8 mouse cellular contexts compared by ENCODE assay signal in the genomic region with DNA sequence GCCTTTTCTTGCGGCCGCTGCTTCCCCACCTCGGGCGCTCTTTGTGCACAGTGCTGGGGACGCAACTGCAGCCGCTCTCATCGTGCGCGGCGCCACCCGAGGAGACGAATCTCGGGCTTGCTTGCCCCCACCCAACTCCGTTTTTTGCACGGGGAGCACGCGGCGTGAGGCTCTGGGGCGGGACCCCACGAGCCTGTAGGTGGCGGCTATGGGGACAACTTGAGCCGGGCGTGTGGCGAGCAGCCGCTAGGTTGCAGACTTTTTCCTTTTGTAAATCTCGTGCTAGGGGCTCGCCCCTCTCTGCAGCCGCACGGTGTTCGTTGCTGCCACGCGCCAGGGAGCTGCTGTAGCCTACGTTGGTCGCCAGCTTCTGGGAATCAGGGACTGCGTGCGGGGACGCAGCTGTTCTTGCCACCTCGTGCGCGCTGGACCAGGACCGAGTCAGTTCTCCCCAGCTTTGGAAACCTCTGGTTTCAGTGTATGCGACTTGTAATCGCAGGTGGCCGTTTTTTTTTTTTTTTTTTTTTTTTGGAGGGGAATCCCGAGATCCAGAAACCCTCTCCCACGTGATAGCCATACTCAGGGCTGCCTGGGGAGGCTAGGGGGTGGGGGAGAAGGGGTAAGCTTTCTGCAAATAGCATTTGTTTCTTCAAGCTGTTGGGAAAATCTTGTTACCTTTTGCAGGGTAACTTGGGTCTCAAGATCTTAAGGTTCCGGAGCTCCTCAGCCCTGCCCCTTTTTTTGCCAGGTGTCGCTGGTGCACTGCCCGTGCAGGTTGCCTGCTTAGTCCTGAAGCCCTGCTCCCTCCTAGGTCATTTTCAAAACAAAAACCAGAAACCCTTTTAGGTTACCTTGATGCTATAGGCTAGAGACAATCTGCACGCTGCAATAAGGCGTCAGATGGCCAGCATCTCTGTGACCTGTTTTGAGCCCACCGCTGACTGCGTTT. TPM values are rescaled to one million over a fixed set of nuclear protein-coding genes. Genes with fewer than 3 reads are reported as not detected.
DNase-seq lines count a peak whose midpoint lies in the region; ATAC-seq and TF ChIP-seq lines count a peak whose summit lies in the region.

No protein-coding gene starts in this region.

- no peak for TF ChIP-seq CTCF in spleen, adult 2 months (IDR thresholded peaks at IDR 0.05; ENCODE audit: extremely low read depth, insufficient read depth, insufficient read length, insufficient replicate concordance)

- no peak overlapping the region for H3K27ac ChIP-seq in spleen, adult 2 months (ENCODE audit: insufficient read depth, low read length)
- no peak overlapping the region for H3K27ac ChIP-seq in embryonic facial prominence, embryonic 14.5 days (replicated peaks; ENCODE audit: low read depth, low read length)
- H3K27ac ChIP-seq in heart, embryonic 15.5 days: peak overlapping the region; percentile 53; the same call in 1 of the 2 replicates
- H3K27ac ChIP-seq in liver, embryonic 15.5 days (replicated peaks): peak overlapping the region; percentile 38; the same call in 1 of the 2 replicates
- H3K27ac ChIP-seq in neural tube, embryonic 11.5 days (ENCODE audit: low read depth, low read length): no peak overlapping the region; the same call in 1 of the 2 replicates

- DNase-seq in spleen, adult 2 months (ENCODE audit: low read depth in 1 of 2, low spot score in 2 of 2): no peak
- DNase-seq in spleen, adult 12 weeks (ENCODE audit: low spot score): no peak
- DNase-seq in embryonic facial prominence, embryonic 14.5 days (ENCODE audit: low spot score): peak; percentile 89
- peak; percentile 64 for DNase-seq in kidney, postnatal 14 days
- peak; percentile 85 for DNase-seq in neural tube, embryonic 11.5 days (ENCODE audit: low spot score)
- peak; percentile 54 to 59 for DNase-seq in thymus, postnatal 10 days (ENCODE audit: low spot score in 2 of 2)

- ATAC-seq in embryonic facial prominence, embryonic 14.5 days (ENCODE audit: low read depth): peak; percentile 80
- peak; percentile 63 for ATAC-seq in heart, embryonic 15.5 days (replicated peaks; ENCODE audit: insufficient number of reproducible peaks, insufficient read depth, low FRiP score, low read depth)
- no peak for ATAC-seq in liver, embryonic 15.5 days (ENCODE audit: insufficient read depth)
- peak; percentile 66 for ATAC-seq in neural tube, embryonic 11.5 days (ENCODE audit: insufficient read depth, low FRiP score, low TSS enrichment)

- H3K4me3 ChIP-seq in spleen, adult 2 months (ENCODE audit: extremely low read depth, insufficient read depth, insufficient read length): peak overlapping the region; percentile 50
- peak overlapping the region; percentile 65 for H3K4me3 ChIP-seq in embryonic facial prominence, embryonic 14.5 days (ENCODE audit: low read depth, low read length)
- H3K4me3 ChIP-seq in heart, embryonic 15.5 days: peak overlapping the region; percentile 75
- peak overlapping the region; percentile 65 for H3K4me3 ChIP-seq in liver, embryonic 15.5 days (replicated peaks)
- peak overlapping the region; percentile 66 for H3K4me3 ChIP-seq in neural tube, embryonic 11.5 days (ENCODE audit: low read depth, low read length)

- H3K9ac ChIP-seq in embryonic facial prominence, embryonic 14.5 days (ENCODE audit: low read depth, low read length): peak overlapping the region; percentile 67
- H3K9ac ChIP-seq in heart, embryonic 15.5 days: peak overlapping the region; percentile 67
- H3K9ac ChIP-seq in liver, embryonic 15.5 days: peak overlapping the region; percentile 54
- H3K9ac ChIP-seq in neural tube, embryonic 11.5 days (ENCODE audit: low read length): peak overlapping the region; percentile 78

- no peaks in the 10 kb centered on the region for H3K36me3 ChIP-seq in spleen, adult 2 months (ENCODE audit: control insufficient read depth, insufficient read depth, low read length)
- no peaks in the 10 kb centered on the region for H3K36me3 ChIP-seq in embryonic facial prominence, embryonic 14.5 days (ENCODE audit: control insufficient read depth, insufficient read depth, low read length)
- H3K36me3 ChIP-seq in heart, embryonic 15.5 days: no peaks in the 10 kb centered on the region
- no peaks in the 10 kb centered on the region for H3K36me3 ChIP-seq in liver, embryonic 15.5 days (replicated peaks)
- no peaks in the 10 kb centered on the region for H3K36me3 ChIP-seq in neural tube, embryonic 11.5 days (ENCODE audit: control insufficient read depth, insufficient read depth, low read length)

- no peaks in the 10 kb centered on the region for H3K9me3 ChIP-seq in embryonic facial prominence, embryonic 14.5 days (ENCODE audit: control insufficient read depth, low read length)
- no peaks in the 10 kb centered on the region for H3K9me3 ChIP-seq in heart, embryonic 15.5 days (replicated peaks)
- H3K9me3 ChIP-seq in liver, embryonic 15.5 days (replicated peaks): no peaks in the 10 kb centered on the region
- H3K9me3 ChIP-seq in neural tube, embryonic 11.5 days (ENCODE audit: control insufficient read depth, low read length): no peaks in the 10 kb centered on the region

- WGBS in spleen, adult 2 months: under 1% methylated on average over 53 of the region's 53 CpGs
- WGBS in embryonic facial prominence, embryonic 14.5 days: under 1% methylated on average over 50 of the region's 53 CpGs
- WGBS in heart, embryonic 15.5 days: 1% methylated on average over 53 of the region's 53 CpGs
- WGBS in liver, embryonic 15.5 days (ENCODE audit: insufficient replicate concordance): under 1% methylated on average over 53 of the region's 53 CpGs
- WGBS in neural tube, embryonic 11.5 days: under 1% methylated on average over 53 of the region's 53 CpGs

- TF ChIP-seq POLR2A in spleen, adult 2 months (IDR thresholded peaks at IDR 0.05; ENCODE audit: low read depth, low read length): no peak

- H3K4me1 ChIP-seq in spleen, adult 2 months (ENCODE audit: control insufficient read depth, insufficient read depth, insufficient read length): peaks cover 6% of the 10 kb centered on the region
- peaks cover 13% of the 10 kb centered on the region; the same call in 1 of the 2 replicates for H3K4me1 ChIP-seq in embryonic facial prominence, embryonic 14.5 days (ENCODE audit: control insufficient read depth, insufficient read depth, low read length)
- H3K4me1 ChIP-seq in heart, embryonic 15.5 days (replicated peaks): peaks cover 27% of the 10 kb centered on the region
- peaks cover 66% of the 10 kb centered on the region for H3K4me1 ChIP-seq in liver, embryonic 15.5 days (replicated peaks)
- peaks cover 7% of the 10 kb centered on the region for H3K4me1 ChIP-seq in neural tube, embryonic 11.5 days (ENCODE audit: control insufficient read depth, insufficient read depth, low read length)

- H3K27me3 ChIP-seq in spleen, adult 2 months (ENCODE audit: control insufficient read depth, insufficient read depth, low read length): peaks cover 3% of the 10 kb centered on the region
- peaks cover 23% of the 10 kb centered on the region for H3K27me3 ChIP-seq in embryonic facial prominence, embryonic 14.5 days (replicated peaks; ENCODE audit: control insufficient read depth, insufficient read depth, low read length)
- H3K27me3 ChIP-seq in heart, embryonic 15.5 days: peaks cover 40% of the 10 kb centered on the region
- H3K27me3 ChIP-seq in liver, embryonic 15.5 days: peaks cover 41% of the 10 kb centered on the region
- H3K27me3 ChIP-seq in neural tube, embryonic 11.5 days (ENCODE audit: control insufficient read depth, insufficient read depth, low read length): 0 out of 2 replicates have a peak, but pooled peaks cover 3% of the 10 kb centered on the region

- H3K4me2 ChIP-seq in embryonic facial prominence, embryonic 14.5 days (ENCODE audit: low read depth, low read length): peak overlapping the region; percentile 100
- H3K4me2 ChIP-seq in heart, embryonic 15.5 days: peak overlapping the region; percentile 100
- H3K4me2 ChIP-seq in liver, embryonic 15.5 days: peak overlapping the region; percentile 94
- H3K4me2 ChIP-seq in neural tube, embryonic 11.5 days (ENCODE audit: low read depth): peak overlapping the region; percentile 99

RNA-seq across cellular contexts. Expression of a gene that starts 1.1 kb away (rescaled TPM):
- polyA plus RNA-seq in spleen, adult 2 months (2012; rRNA removed): 13.3 and 14.0 TPM in 2 replicates
- 21.8 and 24.3 TPM in 2 replicates for polyA plus RNA-seq in embryonic facial prominence, embryonic 14.5 days (2014; fragmentation: Nextera tagmentation; extraction: Ambion mirVana)
- polyA plus RNA-seq in heart, embryonic 15.5 days (2015; fragmentation: Nextera tagmentation; extraction: Ambion mirVana): 9.3 and 14.8 TPM in 2 replicates
- 13.9 and 15.0 TPM in 2 replicates for polyA plus RNA-seq in liver, embryonic 15.5 days (2015; fragmentation: Nextera tagmentation; extraction: Ambion mirVana)
- 21.4 and 25.5 TPM in 2 replicates for polyA plus RNA-seq in neural tube, embryonic 11.5 days (2014; fragmentation: Nextera tagmentation; extraction: Ambion mirVana)

Comparison
In these comparisons a context has a peak if more than half of its experiments do, and no peak if none do; other contexts are left out.
1. DNase-seq: peak in embryonic facial prominence, embryonic 14.5 days (single experiment), kidney, postnatal 14 days (single experiment), neural tube, embryonic 11.5 days (single experiment) and thymus, postnatal 10 days (2 of 2); none in spleen, adult 2 months (0 of 2) and spleen, adult 12 weeks (single experiment).
2. H3K27ac ChIP-seq: peak in heart, embryonic 15.5 days (single experiment) and liver, embryonic 15.5 days (single experiment); none in spleen, adult 2 months (single experiment), embryonic facial prominence, embryonic 14.5 days (single experiment) and neural tube, embryonic 11.5 days (single experiment).
3. Peak in every context shown above with its lines, with median percentiles within 50 percentile points of each other: H3K4me3 ChIP-seq, H3K4me2 ChIP-seq and H3K9ac ChIP-seq.